Mouse (Mus musculus): Measurements from ENCODE around the gene Apol10b. TPM values are rescaled to one million over a fixed set of nuclear protein-coding genes. Genes with fewer than 3 reads are reported as not detected.

Gene Apol10b
- 2.4 TPM for polyA plus RNA-seq (2014; fragmentation: Illumina TruSeq; extraction: RNeasy Lipid Tissue Mini Kit (QIAGEN cat#74804); ENCODE audit: insufficient read depth, low read depth, low replicate concordance)

GRCm38 (mm10) chr15:77595961-77596360 lies at the start of gene Apol10b:
Gene Apol10b (minus strand): TSS chr15:77596125.

GRCm38 (mm10) chr15:77643176-77643575 lies 47.3 kb upstream of the Apol10b start, which contains the start of gene Apol11b:
Gene Apol11b (minus strand): TSS chr15:77643286.

GRCm38 (mm10) chr15:77598958-77599357 lies 3.0 kb upstream of the Apol10b start, which contains the start of gene Gm36245:
Gene Gm36245 (plus strand): TSS chr15:77599258.

GRCm38 (mm10) chr15:77561792-77562191 lies 34.1 kb downstream of the Apol10b start, which contains the start of gene 1700025B11Rik:
Gene 1700025B11Rik (minus strand): TSS chr15:77561892.

Other genes starting within 250 kb of the Apol10b start
- 0.37 TPM for gene Apol7a, start 197.0 kb downstream of the Apol10b start, polyA plus RNA-seq (2014; fragmentation: Illumina TruSeq; extraction: RNeasy Lipid Tissue Mini Kit (QIAGEN cat#74804); ENCODE audit: insufficient read depth, low read depth, low replicate concordance)
- gene Apol9a, start 185.0 kb downstream of the Apol10b start, polyA plus RNA-seq (2014; fragmentation: Illumina TruSeq; extraction: RNeasy Lipid Tissue Mini Kit (QIAGEN cat#74804); ENCODE audit: insufficient read depth, low read depth, low replicate concordance): 3.4 TPM
- gene Apol7b, start 148.6 kb downstream of the Apol10b start, polyA plus RNA-seq (2014; fragmentation: Illumina TruSeq; extraction: RNeasy Lipid Tissue Mini Kit (QIAGEN cat#74804); ENCODE audit: insufficient read depth, low read depth, low replicate concordance): not detected
- not detected for gene Apol10a, start 119.1 kb downstream of the Apol10b start, polyA plus RNA-seq (2014; fragmentation: Illumina TruSeq; extraction: RNeasy Lipid Tissue Mini Kit (QIAGEN cat#74804); ENCODE audit: insufficient read depth, low read depth, low replicate concordance)
- not detected for gene Apol11a, start 87.9 kb downstream of the Apol10b start, polyA plus RNA-seq (2014; fragmentation: Illumina TruSeq; extraction: RNeasy Lipid Tissue Mini Kit (QIAGEN cat#74804); ENCODE audit: insufficient read depth, low read depth, low replicate concordance)
- 1.2 TPM for gene Apol7c, start 62.8 kb downstream of the Apol10b start, polyA plus RNA-seq (2014; fragmentation: Illumina TruSeq; extraction: RNeasy Lipid Tissue Mini Kit (QIAGEN cat#74804); ENCODE audit: insufficient read depth, low read depth, low replicate concordance)
- gene 1700025B11Rik, start 34.2 kb downstream of the Apol10b start, polyA plus RNA-seq (2014; fragmentation: Illumina TruSeq; extraction: RNeasy Lipid Tissue Mini Kit (QIAGEN cat#74804); ENCODE audit: insufficient read depth, low read depth, low replicate concordance): not detected
- gene Gm36245, start 3.1 kb upstream of the Apol10b start, polyA plus RNA-seq (2014; fragmentation: Illumina TruSeq; extraction: RNeasy Lipid Tissue Mini Kit (QIAGEN cat#74804); ENCODE audit: insufficient read depth, low read depth, low replicate concordance): not detected
- not detected for gene Apol11b, start 47.2 kb upstream of the Apol10b start, polyA plus RNA-seq (2014; fragmentation: Illumina TruSeq; extraction: RNeasy Lipid Tissue Mini Kit (QIAGEN cat#74804); ENCODE audit: insufficient read depth, low read depth, low replicate concordance)
- 1.9 TPM for gene Apol7e, start 102.7 kb upstream of the Apol10b start, polyA plus RNA-seq (2014; fragmentation: Illumina TruSeq; extraction: RNeasy Lipid Tissue Mini Kit (QIAGEN cat#74804); ENCODE audit: insufficient read depth, low read depth, low replicate concordance)
- gene Apol9b, start 132.9 kb upstream of the Apol10b start, polyA plus RNA-seq (2014; fragmentation: Illumina TruSeq; extraction: RNeasy Lipid Tissue Mini Kit (QIAGEN cat#74804); ENCODE audit: insufficient read depth, low read depth, low replicate concordance): 3.7 TPM
- not detected for gene Apol8, start 160.9 kb upstream of the Apol10b start, polyA plus RNA-seq (2014; fragmentation: Illumina TruSeq; extraction: RNeasy Lipid Tissue Mini Kit (QIAGEN cat#74804); ENCODE audit: insufficient read depth, low read depth, low replicate concordance)
- gene Myh9, start 246.1 kb upstream of the Apol10b start, polyA plus RNA-seq (2014; fragmentation: Illumina TruSeq; extraction: RNeasy Lipid Tissue Mini Kit (QIAGEN cat#74804); ENCODE audit: insufficient read depth, low read depth, low replicate concordance): 64.4 TPM

Measured in lung, adult 10 weeks (tissue).